Mouse (Mus musculus) common myeloid progenitor, adult 5-6 weeks (primary cell): Measurements from ENCODE around the gene Emp1. TPM values are rescaled to one million over a fixed set of nuclear protein-coding genes. Genes with fewer than 3 reads are reported as not detected.

ENCODE experiments used
- ATAC-seq: replicated peaks from 2 replicates; pipeline ENCODE4 v1.8.0; 2016; ENCODE audit warnings: low read depth, mild to moderate bottlenecking, moderate TSS enrichment, inconsistent platforms; ENCODE audit not compliant: poor library complexity, severe bottlenecking
- total RNA-seq: library from RNA; stranded (forward); fragments of 200-1000, 187-1606 nt; gene quantifications from 2 replicates; pipeline ENCODE4 v1.2.3, GENCODE M21; 2017

The Emp1 gene
- total RNA-seq, 1 experiment from 2014 or later = 5.4 TPM

DNA sequence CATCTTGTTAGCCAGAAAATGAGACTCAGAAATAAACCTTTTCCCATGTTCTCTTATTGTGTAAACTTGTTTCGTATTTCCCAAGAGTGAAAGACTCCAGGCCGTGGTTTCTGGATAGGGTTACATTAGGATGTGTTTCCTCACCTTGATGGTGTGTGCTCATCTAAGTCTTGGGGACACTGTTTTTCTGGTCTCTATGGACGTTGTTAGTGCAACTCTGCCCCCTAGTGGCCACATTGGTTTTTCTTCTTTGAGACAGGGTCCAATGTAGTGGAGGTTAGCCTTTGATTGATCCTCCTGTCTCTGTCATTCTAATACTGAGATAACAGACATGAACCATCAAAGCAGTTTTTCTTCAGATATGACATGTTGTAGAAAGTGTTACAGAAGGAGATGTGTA, 38.0 kb downstream of the Emp1 start:
- peak; percentile 59 for ATAC-seq

DNA sequence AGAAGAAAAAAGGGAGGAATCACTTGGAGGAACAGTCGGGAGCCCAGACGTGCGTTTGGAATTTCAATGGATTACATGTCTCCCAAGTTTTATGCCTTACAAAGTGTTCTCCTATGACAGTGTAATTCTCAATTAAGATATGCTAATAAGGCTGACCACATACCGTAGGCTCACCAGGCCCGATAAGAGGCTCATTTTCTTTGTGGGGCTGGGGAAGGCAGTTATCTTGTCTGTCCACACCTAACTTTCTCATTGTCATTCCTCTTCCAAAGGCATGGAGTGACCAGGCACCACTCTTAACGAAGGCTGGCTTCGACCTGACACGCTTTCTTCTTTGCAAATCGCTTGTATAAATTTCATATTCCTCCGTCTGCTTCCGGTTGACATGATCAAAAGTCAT, 42.7 kb downstream of the Emp1 start:
- peak; percentile 38 for ATAC-seq

DNA sequence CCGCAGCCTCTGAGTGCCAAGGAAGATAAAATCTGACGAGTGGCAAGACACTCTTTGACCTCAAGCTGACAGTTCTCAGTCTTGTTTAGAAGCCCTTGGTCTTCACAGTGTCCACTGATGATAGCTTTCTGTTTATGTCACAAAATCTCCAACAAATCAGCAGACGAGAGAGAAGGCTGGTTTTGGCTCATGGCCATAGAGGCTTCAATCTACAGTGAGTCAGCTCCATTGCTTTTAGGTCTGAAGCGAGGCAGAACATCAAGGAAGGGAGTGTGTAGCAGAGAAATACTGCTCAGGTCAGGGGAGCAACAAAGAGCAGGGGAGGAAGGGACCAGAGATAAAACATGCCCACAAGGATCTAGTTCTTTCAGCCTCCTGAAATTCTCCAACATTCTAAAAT, 45.0 kb downstream of the Emp1 start:
- ATAC-seq = peak; percentile 38

DNA sequence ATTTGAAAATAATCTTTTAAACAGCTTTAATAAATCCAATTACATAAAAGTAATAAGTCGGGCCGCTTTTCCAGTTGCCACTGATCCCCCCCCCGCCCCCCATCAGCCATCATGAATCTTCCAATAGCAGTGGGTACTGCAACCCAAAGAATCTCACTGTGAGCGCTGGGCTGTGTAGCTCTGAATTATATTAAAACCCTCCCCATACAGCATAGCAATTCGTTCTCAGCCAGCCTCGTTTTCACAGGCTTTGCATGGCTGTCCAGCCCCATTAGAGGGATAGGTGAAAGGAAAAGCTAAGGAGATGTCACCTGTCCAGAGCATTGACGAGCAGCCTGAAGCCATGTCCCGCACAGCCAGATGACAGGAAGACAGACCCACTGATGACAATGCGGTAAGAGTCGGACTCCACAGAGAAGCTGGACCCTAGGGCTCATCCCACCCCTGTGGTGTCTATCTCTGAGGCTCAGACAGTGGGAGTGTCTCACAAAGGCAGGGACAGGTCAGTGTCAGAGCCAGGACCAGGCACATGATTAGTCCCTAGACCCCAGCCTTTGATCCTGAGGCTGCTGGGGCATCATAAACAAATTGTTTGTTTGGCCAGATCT, 49.5 kb downstream of the Emp1 start:
- no peak for ATAC-seq

DNA sequence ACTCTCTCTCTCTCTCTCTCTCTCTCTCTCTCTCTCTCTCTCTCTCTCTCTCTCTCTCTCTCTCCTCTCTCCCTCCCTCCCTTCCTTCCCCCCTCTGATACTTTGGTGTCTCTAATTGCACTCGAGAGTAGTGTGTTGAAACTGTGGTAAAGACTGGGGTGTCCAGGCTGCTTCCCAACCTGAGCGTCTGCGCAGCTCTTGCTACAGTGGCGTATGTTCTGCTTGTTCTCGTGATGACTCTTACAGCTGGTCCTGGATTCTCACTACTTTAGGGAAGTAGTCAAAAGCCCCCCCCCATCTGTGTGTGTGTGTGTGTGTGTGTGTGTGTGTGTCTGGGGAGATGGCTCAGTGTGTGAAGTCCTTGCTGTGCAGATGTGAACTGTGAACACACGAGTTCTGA, 50.3 kb downstream of the Emp1 start:
- ATAC-seq = peak; percentile 73

DNA sequence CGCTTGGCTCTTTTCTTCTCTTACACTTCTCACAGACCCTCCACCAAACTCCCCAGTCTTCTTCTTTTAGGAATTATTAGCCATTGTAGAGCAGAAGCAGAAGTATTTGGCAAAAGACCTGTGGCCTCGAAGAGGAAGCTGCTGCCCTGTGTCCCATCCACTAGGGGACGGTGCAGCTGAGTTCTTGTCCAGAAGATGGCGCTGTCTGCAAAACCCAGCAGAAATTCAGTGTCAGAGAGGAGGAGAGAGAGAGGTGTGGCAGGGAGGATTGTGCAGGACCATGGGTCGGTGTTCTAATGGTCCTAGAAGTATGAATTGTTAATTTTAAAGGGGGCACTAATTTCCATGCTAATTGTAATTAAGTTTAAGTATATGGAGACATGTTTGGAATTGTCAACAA, 55.1 kb downstream of the Emp1 start:
- ATAC-seq = peak; percentile 77

DNA sequence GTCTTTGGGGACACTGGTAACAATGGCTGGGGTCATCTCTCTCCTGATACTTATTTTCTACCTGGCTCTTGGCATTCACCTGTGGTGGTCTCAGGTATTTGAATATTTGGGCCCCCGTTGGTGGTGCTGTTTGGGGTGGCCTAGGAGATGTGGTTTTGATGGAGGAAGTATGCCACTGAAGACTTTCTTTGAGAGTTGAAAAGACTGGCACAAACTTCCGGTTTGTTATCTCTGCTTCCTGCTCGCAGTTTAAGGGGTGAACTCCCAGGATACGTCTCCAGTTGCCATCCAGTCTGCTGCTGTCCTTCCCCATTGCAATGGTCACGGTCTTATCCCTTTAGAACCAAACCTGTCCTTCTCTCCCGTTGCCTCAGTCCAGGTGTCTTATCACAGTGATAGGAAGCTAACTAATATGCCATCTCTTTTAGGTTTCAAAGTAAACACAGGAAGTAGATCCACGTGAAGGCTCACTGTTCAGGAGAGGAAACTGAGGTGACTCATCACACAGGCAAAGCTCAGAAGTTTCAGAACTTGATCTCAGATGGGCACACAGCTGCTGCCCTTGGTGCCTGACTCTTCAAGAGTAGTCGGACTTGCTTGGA, 56.0 kb downstream of the Emp1 start:
- ATAC-seq = peak; percentile 55

DNA sequence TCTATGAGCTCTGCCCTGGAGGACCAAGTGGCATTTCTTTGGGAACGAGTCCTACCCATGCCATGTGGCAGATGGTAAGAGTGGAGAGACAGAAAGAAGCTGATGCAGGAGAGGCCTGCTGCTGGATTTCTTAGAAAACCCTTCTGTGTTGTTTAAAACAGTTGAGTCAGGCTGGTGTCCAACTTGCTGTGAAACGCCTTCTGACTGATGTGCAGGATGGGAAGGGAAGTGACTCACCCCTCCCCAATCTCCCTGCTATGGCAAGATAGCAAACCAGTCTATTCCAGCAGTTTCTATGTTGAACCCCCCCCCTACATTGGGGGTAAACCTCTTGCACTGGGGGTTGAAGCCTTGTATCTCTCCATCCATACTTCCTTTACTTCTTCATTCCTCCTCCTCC, 65.9 kb downstream of the Emp1 start:
- ATAC-seq = peak; percentile 84

DNA sequence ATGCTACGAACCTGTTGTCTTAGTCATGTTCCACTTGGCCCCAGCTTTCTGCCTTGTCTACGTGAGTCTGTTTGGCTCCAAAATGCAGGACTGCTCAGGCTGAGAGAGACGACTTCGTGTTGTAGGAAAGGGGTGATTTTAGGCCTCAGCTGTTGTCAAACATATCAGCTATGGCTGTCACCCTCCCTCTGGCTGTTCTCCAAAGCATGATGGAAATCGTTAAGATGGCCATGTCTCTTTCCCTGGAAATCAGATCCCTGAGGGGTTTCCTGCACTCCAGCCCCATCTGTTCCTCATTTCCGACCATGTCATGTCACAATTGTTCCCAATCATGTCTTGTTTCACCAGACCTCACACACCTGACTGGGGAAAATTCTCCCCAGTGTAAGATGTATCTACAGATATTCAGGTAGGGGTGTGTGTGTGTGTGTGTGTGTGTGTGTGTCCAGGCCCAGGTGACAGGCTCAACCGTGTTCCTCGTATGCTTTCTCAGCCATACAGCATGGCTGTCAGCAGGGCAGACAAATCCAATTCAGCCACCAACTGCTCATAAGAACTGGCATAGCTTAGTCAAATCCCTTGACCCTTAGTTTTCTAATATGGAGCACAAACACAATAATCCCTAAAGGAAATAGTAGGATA, 67.0 kb downstream of the Emp1 start:
- ATAC-seq = no peak

DNA sequence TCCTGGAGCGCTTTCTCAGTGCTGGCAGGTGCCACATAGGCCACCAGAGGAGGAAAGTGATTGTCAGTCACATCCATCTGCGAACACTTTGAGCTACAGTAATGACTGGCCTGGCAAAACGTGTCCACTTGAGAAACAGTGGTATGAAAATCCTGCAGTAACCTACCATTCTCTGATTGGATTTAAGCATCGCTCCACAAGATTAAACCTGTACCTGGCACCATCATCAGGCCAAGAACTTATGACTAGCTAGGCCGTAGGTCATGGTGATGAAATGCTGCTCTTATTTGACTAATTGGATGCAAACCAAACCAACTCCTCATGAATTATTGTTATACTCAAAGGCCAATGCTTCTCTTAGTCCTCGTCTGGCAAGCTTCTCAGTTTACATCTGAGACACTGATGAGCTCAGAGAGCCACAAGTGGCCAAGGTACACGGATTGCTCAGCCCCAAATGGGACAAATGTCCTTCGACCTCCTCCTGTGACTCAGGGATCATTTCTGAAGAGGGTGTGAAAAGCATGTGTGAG, 68.2 kb downstream of the Emp1 start:
- no peak for ATAC-seq

Other genes starting within 250 kb of the Emp1 start
- gene Gprc5d, start 244.3 kb upstream of the Emp1 start, total RNA-seq = not detected in 2 replicates
- 15.9 and 26.0 TPM in 2 replicates for gene Fam234b, start 164.6 kb upstream of the Emp1 start, total RNA-seq
- 28.5 and 30.1 TPM in 2 replicates for gene Hebp1, start 164.5 kb upstream of the Emp1 start, total RNA-seq
- gene Gsg1, start 108.2 kb upstream of the Emp1 start, total RNA-seq = 0.32 and 0.34 TPM in 2 replicates
- gene Pbp2, start 52.1 kb upstream of the Emp1 start, total RNA-seq = not detected in 2 replicates